Mouse (Mus musculus) urinary bladder, postnatal 25 days (tissue): Measurements from ENCODE around the gene Plekhd1.

ENCODE experiments used
- DNase-seq: peaks from one replicate; pipeline ENCODE4 v3.0.0; 2022; ENCODE audit warnings: low spot score

The Plekhd1 gene

DNA sequence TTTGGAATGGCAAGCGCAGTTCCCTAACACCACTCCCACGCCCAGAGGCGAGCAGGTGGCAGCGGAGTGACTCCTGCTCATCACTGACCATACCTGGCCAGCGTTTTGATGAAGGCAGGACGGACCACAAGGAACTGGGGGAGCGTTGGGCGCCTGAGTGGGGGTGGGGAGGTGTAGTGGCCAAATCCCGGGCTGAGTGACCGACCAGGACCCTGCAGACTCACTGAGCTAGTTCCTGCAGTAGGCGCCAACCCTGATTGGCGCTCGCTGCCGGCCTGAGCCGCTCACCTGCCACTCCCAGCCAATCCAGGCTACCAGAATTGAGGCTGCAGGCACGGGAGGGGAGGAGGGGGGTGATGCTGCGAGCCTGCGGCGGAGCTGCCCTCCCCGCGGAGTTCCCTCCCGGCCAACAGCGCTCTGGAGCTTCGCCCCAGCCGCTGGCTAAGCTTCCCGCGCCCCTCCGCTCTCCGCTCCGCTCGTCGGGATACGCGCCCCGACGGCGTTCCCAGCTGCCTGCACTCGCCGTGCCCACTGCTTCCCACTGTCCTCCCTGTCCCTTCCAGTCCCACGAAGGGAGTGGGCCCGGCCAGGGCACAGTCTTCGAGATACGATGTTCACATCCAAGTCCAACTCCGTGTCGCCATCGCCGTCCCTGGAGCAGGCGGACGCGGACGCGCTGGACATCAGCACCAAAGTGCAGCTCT, at the start of gene Plekhd1:
Gene Plekhd1 (plus strand): TSS at position 323 of the 704 bp plus-strand sequence.
- peak; percentile 49 for DNase-seq

DNA sequence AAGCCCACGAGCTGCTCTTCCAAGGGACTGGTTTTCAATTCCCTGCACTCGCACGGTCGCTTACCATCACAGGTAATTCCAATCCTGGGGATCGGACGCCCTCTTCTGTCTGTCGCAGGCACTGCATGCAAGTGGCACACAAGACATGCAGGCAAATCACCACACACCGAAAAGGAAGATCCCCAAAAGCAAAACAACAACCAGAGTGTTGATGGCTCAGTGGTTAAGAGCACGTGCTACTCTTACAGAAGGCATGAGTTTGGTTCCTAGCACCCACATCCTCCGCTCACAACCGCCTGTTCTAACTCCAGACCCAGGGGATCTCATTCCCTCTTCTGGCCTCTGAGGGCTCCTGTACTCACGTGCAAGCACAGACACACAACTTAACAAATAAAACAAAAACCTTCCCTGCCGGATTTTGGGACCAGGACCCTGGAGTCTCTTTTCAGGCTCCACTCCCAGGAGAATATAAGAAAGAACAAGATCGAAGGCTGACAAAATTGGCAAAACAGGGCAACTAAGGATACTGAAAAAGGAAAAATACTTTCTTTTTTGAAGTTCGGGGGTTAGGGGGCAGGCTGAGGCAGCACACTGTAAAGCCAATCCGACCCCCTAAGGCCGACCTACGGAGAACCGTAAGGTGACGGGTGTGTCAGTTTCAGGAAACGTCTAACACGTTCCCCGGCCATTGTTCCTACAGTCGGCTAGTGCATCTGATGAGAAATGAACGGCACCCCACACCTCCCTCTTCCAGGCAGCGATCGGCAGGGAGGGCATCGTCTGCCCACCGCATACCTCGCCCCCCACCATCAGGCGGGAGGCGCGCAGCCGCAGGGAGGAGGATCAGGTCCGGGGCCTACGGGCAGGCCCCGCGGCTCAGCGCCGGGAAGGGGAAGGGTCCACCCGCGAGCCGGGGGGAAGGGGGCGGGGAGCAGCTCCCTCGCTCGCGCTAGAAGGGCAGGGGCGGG, 49.4 kb upstream of the Plekhd1 start:
- peak; percentile 47 for DNase-seq

DNA sequence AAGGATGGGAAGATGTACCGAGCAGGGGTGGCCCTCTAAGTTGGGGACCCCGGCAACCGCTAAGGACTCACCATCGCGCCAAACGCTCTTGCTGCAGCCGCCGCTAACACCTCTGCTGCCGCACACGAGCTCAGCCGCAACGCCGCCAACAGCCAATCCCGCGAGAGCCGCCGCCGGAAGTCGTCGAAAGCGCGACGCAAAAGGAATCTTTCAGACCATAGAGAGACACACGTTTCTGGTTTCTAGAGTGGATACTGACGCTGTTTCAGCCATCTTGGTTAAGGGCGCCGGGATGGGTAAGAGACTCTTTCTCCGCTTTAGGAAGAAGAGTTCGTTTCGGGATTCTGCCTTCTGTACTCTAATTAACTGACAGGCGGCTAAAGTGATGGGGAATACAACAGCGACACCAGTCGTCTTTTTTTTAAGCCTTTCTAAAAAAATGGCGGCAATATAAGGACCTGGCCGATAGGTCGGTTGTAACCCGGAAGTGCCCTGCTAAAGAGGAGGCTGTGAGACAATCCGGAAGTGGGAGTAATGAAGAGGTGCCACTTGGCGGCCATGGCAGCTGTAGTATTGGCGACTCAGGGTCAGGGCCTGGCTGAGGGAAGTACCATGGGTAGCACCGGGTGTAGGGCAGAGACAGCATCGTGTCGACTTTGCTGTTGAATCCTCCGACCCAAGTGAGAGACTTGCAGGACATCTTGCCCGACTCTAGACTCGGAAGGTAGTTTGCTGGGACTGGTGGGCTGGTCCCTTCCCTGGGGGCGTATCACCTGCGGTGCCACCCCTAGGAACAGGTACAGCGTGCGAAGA, 48.5 kb upstream of the Plekhd1 start, which contains the start of the genes Slc39a9 and Erh:
Gene Slc39a9 (plus strand): TSS at position 191 of the 813 bp plus-strand sequence.
Gene Erh (minus strand): TSS at position 649 of the 813 bp plus-strand sequence.
- peak; percentile 86 for DNase-seq

DNA sequence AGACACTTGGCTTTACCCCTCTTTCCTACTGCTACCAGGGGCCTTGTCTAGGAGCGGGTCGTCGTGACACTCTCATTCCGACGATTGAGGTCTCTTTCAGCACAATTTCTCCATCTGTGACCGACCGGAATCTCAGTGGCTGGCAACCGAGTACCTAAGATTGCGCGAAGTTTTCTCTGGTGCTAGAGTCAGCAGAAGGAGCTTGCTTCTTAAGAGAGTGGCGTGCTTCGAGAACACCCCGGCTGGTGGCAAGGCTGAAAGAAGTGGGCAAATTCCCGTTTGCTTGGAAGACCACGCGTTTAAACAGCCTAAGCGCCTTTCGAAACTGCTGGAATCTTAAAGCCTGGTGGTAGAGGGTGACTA, 47.9 kb upstream of the Plekhd1 start:
- DNase-seq = no peak

DNA sequence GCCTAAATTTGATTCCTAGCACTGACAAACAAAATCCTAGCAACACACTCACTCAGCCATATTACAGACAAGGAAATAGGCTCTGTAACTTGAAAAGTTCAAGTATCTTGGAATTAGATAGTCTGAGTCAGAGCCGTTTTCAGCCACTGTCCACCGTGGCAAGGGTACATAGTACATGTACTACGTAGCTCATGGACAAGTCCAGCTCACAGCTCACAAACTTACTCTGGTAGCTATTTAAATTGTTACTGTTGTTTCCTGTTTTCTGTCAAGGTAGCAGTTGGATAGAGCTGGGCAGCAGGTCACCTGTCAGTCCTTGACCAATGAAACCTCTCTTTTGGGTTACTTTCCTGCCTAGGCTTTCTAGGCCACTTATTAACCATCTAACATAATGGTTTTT, 46.0 kb upstream of the Plekhd1 start:
- no peak for DNase-seq

DNA sequence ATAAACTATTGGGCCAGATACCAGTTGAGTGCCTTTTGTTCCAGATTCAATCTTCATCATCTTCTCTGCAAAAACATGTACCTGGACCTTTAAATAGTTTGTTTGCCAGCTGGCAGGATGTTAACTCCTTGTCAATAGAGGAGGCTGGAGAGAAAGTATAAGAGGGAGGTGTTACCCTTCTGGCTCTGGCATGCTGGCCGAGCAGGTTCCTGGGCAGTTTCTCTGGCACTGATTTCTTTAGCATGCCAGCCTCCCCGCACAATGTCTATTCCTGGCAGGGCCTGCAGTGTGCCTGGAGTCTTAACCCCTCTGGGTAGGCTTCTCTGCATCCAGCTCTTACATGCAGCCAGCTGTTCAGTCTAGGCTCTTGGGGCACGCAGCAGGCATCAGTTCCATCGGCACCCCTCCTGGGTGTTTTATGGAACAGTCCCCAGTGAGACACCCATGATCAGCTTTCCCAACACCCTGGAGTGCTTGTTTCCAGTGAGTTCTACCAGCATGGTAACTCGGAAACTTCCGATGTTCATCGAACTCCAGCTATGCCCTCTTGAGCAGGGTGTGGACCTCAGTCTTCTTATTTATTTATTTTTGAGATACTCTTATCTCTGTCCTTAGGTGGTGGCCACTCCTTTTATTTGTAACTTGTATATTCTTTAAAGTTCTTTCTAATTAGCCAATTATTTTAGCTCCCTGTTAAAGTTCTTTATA, 38.3 kb upstream of the Plekhd1 start:
- DNase-seq = peak; percentile 28

DNA sequence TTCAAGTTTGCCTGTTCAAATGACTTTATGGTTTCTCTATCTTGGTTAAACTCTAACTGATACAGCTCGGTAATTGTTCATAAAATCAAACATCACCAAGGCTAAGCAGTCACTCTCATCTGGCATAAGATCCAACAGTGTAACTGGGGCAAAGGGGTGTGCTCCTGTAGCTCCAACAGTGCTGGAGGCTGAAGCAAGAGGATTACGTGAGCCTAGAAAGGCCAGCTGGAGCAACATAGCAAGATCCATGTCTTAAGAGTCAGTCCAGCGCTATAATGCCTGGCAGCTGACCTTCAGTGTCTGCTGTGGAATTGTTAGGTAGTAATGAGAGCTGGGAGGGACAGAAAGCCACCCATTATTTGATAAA, 37.7 kb upstream of the Plekhd1 start:
- no peak for DNase-seq

DNA sequence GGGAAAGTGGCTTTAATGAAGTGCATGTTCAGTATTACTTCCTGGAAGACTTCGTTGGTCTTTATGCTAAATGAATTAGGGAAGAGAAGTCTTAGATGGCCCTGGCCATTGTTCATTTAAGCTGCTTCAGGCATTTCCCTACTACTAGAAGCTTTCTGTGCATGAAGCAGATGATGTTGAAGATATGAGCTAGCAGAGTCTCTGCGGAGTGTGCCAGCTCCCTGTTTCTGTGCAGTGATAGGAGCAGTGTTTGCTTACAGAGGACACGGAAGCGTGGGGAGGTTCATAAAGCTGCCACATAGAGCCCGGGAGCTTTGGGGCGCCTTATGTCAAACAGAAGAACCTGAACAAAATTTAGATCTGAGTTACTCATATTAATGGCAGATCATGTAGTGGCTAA, 33.7 kb upstream of the Plekhd1 start:
- no peak for DNase-seq

DNA sequence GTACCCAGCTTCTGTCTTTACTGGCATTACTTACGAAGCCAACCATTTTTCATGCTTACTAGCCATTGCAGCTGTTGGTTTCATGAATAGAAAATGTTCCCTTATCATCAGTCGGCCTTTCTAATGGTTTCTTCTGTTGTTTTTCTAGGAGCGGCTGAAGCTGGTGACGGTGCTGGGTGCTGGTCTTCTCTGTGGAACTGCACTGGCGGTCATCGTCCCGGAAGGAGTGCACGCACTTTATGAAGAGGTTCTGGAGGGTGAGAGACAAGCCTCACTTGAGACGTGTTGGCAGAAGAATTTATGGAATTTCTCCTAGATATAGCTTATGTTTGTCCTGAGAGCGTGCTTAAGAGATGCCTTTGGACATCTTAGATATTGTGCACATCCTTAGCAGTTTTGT, 30.1 kb upstream of the Plekhd1 start:
- DNase-seq = no peak

DNA sequence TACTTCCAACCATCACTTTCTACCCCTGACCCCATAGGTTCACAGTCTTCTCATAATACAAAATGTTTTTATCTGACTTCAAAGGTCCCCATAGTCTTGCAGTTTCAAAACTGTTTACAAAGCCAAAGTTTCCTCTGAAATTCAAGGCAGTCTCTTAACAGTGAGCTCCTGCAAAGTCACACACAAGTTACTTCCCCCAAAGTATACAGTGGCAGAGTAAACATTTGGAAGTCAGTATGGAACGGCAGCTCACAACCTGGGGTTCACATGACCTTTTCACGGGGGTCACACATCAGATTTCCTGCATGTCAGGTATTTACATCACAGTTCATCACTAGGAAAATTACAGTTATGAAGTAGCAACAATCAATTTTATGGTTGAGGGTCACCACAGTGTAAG, 28.5 kb upstream of the Plekhd1 start:
- DNase-seq = no peak

DNA sequence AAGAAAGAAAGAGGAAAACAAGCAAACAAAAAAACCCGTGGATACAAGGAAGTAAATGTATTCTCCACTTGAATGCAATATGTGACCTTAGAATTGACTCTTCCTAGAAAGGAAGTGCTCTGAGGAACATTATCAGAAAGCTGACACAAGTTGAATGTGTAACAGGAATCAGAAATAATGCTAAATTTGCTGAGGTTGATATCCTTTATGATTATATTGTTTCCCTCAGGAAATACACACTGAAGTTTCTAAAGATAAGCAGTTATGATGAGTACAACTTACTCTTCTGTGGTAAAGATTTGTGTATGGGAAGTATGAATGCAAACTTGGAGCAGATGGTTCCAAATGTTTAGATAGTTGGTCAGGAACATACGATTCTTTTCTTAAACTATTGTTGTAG, 24.0 kb upstream of the Plekhd1 start:
- no peak for DNase-seq

DNA sequence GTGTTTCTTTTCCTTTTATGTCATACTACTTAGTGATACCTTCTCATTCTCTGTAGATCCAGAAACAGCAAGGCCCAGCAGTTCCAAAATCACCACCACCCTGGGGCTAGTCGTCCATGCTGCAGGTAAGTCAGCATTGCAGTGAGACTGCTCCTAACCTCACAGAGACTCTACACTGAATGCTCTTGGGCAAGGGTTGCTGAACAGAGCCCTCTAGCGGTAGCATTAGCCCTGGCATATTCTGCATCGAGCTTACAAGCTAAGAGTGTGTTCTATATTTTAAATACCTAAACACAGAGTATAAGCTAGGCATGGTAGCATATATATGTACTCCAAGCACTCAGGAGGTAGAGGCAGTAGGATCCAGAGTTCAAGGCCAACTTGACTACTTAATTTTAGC, 19.2 kb upstream of the Plekhd1 start:
- peak; percentile 49 for DNase-seq

DNA sequence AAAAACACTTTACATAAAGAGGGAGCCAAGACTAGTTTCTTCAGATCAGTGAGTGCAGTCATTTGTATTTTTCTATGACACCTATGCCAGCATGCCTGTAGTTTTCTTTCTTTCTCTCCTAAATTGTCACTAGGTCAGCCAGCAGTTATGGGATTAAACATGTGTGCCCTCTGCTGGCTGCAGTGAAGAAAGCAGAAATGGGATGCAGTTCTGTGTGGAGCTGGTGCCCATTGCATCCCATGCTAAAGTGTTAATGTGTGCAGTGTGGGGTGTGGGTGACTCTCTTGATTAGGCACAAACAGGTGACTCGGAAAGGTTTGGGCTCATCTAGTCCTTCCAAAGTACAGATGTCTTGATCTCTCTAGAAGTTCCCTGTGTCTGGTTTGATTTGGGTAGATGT, 11.1 kb upstream of the Plekhd1 start:
- peak; percentile 20 for DNase-seq

DNA sequence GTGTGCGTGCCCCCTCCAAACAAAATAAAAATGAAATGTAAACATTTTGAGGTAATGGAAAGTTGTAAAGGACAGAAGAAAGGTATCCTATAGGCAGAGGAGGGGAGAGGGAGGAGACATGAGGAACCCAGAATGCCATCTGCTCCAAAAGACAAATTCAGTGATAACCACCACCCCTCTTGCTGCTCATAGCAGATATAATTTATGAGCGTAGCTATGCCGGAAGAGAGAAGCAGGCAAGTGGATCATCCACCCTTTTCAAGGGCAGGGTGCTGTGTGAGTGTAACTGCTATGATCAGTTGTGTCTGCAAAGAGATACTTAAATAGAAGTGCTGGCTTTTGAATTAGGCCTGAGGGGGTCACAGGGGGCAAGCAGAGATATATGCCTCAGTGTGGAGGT, 8.8 kb upstream of the Plekhd1 start:
- no peak for DNase-seq

DNA sequence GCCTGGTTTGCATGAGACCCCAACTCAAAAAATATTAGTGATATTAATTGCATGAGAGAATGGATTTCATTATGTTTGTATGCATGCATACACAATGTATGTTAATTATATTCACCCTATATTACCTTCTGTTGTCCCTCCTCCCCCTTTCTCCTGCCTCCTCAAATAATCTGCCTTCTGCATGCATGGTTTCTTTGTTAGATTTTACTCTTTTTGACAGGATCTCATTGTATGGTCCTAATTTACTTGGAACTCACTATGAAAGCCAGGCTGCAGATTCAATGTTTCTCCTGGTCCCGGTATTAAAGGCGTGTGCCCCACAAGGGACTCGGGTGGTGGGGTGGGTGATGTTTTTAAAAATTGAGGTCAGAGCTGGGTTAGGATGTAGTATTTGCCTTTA, 8.1 kb upstream of the Plekhd1 start:
- DNase-seq = no peak

DNA sequence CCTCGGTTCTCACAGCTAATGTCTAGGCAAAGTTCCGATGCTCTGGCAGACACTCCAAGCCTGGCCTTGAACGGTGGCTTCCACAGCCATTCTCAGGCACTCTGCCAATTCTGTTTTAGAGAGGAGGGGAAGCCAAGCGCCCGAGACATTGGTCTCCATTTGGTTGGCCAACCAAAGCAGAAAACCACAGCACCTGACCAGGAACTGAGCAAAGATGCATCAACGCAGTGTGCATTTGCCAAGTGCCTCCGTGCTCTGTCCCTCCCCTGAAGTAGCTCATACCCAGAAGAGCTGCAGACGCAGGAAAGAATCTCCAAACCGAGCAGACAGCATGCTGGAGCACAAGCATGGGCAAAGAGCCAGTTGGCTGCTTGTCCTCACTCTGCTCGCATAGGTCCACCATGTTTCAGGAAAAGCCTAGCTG, 4.6 kb upstream of the Plekhd1 start:
- no peak for DNase-seq

DNA sequence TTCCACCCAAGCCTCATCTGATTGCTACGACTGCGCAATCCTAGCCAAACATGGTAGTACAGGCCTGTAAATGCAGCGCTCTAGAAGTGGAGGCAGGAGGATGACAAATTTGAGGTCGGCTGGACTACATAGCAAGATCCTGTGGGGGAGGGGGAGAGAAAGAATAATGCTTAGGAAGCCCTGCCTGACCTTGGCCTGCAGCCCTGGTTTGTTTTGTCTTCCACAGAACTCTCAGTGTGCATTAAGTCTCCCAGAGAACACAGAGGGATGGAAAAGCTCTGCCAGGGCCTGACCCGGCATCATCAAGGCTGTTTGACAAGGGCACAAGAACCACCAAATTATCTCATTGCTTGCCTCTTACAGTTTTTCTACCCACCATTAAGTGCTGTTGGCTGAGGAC, 2.7 kb upstream of the Plekhd1 start:
- no peak for DNase-seq

DNA sequence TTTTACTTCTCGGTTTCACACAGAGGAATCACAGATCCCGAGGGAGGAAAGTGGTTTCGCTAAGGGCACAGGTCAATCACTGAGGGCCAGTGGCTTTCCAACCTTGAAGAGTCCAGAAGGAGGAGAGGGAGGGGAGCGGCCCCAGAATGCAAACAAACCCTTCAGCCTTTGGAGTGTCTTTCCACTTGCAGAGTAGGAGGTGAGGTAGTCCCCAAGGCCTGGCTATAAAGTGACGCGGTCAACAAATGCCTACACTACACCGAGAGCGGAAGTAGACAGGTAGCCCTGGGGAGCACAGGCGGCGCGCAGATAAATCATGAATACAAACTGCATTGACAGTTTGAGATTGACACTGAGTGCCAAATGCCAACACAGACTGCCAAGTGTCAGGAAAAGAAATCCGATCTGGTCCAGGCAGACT, 710 bp upstream of the Plekhd1 start:
- no peak for DNase-seq

DNA sequence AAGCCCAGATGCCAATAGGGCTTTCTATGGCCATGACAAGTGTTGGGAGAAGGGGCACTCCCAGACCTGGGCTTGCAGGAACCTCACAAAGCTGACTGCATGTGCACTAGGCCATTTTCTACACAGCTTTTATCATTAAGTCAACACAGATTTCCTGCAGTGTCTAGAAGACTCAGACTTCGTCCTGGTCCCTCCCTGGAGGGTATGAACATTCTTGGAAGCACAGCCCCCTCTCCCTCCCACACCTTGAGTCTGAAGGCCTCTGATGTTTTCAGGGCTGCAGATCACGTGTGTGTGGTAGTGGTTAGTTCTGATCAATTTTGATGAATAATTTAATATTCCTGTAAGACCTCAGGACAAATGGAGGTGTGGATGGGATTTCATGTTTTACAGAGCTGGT, 1.3 kb downstream of the Plekhd1 start:
- no peak for DNase-seq

DNA sequence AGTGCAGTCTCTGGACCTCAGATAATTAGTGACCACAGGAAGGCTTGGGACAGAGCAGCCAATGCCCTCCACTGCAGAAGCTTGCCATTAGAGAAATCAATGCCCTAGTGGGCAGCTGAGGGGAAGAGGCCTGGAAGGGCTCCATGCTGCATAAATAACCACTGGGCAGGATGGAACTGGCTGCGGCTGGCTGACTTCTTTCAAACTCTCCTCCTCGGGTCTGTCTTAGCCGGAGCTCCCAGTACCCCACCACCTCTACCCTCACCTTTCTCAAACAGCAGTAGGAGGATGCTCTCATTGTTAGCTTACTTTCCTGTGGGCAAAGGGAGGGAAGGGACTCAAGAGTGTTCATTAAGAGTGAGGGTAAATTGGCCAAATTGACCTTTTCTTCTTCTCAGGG, 2.6 kb downstream of the Plekhd1 start:
- no peak for DNase-seq

DNA sequence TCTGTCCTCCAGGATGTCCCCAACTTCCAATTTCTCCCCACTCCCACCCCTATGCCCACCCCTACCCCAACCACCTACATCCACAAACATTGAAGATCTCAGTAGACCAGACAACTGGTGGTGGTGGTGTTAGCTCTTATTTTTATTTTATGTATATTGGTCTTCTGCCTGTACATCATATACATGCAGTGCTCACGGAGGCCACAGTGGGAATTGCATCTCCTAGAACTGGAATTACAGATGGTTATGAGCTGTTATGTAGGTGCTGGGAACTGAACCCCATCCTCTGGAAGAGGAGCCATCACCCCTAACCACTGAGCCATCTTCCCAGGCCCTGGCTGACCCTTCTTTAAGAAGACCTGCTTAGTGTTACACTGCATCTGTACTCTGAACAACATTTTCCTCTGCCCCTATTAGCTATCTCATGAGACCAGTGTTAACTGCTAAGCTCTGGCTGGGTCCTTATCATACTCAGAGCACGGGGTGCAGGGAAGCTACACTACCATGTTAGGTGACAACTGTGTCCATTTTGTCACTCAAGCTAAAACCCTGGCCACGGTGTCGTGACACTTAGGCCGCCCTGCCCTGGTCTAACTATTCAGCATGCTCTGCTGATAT, 6.2 kb downstream of the Plekhd1 start:
- DNase-seq = no peak
